Mouse (Mus musculus) G1E (cell line): Measurements from ENCODE around the gene Slc11a2. TPM values are rescaled to one million over a fixed set of nuclear protein-coding genes. Genes with fewer than 3 reads are reported as not detected.

Source experiments
- ATAC-seq: 2 replicates; pipeline ENCODE4 v1.8.0; 2016; ENCODE audit warnings: mild to moderate bottlenecking; ENCODE audit not compliant: insufficient number of reproducible peaks, poor library complexity, low FRiP score, severe bottlenecking; ENCODE audit errors: extremely low read depth
- DNase-seq: peaks from one replicate; pipeline ENCODE4 v3.0.0; 2012; ENCODE audit warnings: low spot score
- H3K27me3 ChIP-seq: 2 replicates; pipeline ENCODE4 v1.6.1; 2012; ENCODE audit warnings: mild to moderate bottlenecking, low read length, inconsistent platforms; ENCODE audit not compliant: insufficient read depth
- H3K36me3 ChIP-seq: replicated peaks from 2 replicates; pipeline ENCODE3; 2012; ENCODE audit warnings: mild to moderate bottlenecking, inconsistent platforms
- H3K4me1 ChIP-seq: 2 replicates; pipeline ENCODE4 v1.6.1; 2012; ENCODE audit warnings: low read depth, low read length, inconsistent platforms, mixed read lengths; ENCODE audit not compliant: insufficient read depth
- H3K4me3 ChIP-seq: 2 replicates; pipeline ENCODE4 v1.5.1; 2012; ENCODE audit warnings: low read depth, mild to moderate bottlenecking, inconsistent platforms, low read length, moderate library complexity, mixed read lengths
- H3K9me3 ChIP-seq: replicated peaks from 2 replicates; pipeline ENCODE4 v1.6.1; 2012; ENCODE audit warnings: inconsistent platforms
- CTCF ChIP-seq: IDR thresholded peaks from 2 replicates; pipeline ENCODE4 v1.5.1; 2012; ENCODE audit warnings: low read depth, low read length, inconsistent platforms, mixed read lengths
- GATA1 ChIP-seq: IDR thresholded peaks from 2 replicates; pipeline ENCODE4 v1.6.1; 2012; ENCODE audit warnings: borderline replicate concordance, low read length, inconsistent platforms, mixed read lengths
- GATA2 ChIP-seq: IDR thresholded peaks from 2 replicates; pipeline ENCODE4 v1.6.1; 2012; ENCODE audit warnings: low read depth, low read length, inconsistent platforms, borderline replicate concordance
- POLR2AphosphoS5 ChIP-seq: IDR thresholded peaks from 2 replicates; pipeline ENCODE4 v1.6.1; 2012; ENCODE audit warnings: low read depth, low read length, inconsistent platforms; ENCODE audit not compliant: insufficient replicate concordance
- TAL1 ChIP-seq: conservative IDR thresholded peaks from 2 replicates; pipeline ENCODE4 v1.6.1; 2012; ENCODE audit warnings: low read depth, low read length, inconsistent platforms, mixed read lengths
- polyA plus RNA-seq: library from polyadenylated mRNA; stranded (reverse); fragments of >175 nt; gene quantifications from 2 replicates; pipeline ENCODE4 v1.2.3, GENCODE M21; 2012
- total RNA-seq, 2 experiments: library from RNA; stranded (forward) in 1 of 2; stranded (reverse) in 1 of 2; fragments of 200-1000 nt in 1 of 2; fragments of >200 nt in 1 of 2; fragmentation: Nextera tagmentation in 1 of 2; gene quantifications; 2 replicates each; pipeline ENCODE4 v1.2.3; 2014 to 2017

Gene Slc11a2
- total and polyA plus RNA-seq, 3 experiments: 5.4 to 95.4 (median 34.6) TPM

GRCm38 (mm10) chr15:100411731-100412130 lies 13.1 kb downstream of the Slc11a2 start:
- Histone ChIP-seq H3K27me3 (no peaks in the 10 kb centered on the region), H3K36me3 (peaks cover 94% of the 10 kb centered on the region), H3K4me1 (peaks cover 87% of the 10 kb centered on the region), H3K9me3 (no peaks in the 10 kb centered on the region), H3K4me3 (no peak overlapping the region)
- no peak for TF ChIP-seq TAL1
- no peak for TF ChIP-seq POLR2AphosphoS5
- no peak for TF ChIP-seq GATA1
- TF ChIP-seq GATA2: no peak
- TF ChIP-seq CTCF: no peak
- ATAC-seq: no peak
- DNase-seq: no peak

- H3K36me3 ChIP-seq: peaks cover 94% of the 10 kb centered on the region
- peaks cover 87% of the 10 kb centered on the region for H3K4me1 ChIP-seq
- DNase-seq (no peak), ATAC-seq (no peak)
- H3K4me3 ChIP-seq: no peak overlapping the region
- no peak for TF ChIP-seq POLR2AphosphoS5
- TF ChIP-seq GATA2: no peak
- TF ChIP-seq GATA1: no peak
- TF ChIP-seq CTCF: no peak
- no peak for TF ChIP-seq TAL1
- H3K27me3 ChIP-seq: no peaks in the 10 kb centered on the region
- no peaks in the 10 kb centered on the region for H3K9me3 ChIP-seq
These were observed 13.8 kb downstream of the Slc11a2 start for GRCm38 (mm10) chr15:100410918-100411672.

- no peaks in the 10 kb centered on the region for H3K9me3 ChIP-seq
- H3K27me3 ChIP-seq: no peaks in the 10 kb centered on the region
- no peak overlapping the region for H3K4me3 ChIP-seq
- ATAC-seq (no peak), DNase-seq (no peak)
- H3K36me3 ChIP-seq: peaks cover 99% of the 10 kb centered on the region
- H3K4me1 ChIP-seq: peaks cover 88% of the 10 kb centered on the region
- no peak for TF ChIP-seq GATA2
- TF ChIP-seq TAL1: no peak
- TF ChIP-seq POLR2AphosphoS5: no peak
- no peak for TF ChIP-seq CTCF
- no peak for TF ChIP-seq GATA1
These were observed 18.8 kb downstream of the Slc11a2 start for GRCm38 (mm10) chr15:100406088-100406487.

- ATAC-seq (no peak), DNase-seq (no peak)
- TF ChIP-seq POLR2AphosphoS5 (no peak), GATA2 (no peak), CTCF (no peak), TAL1 (no peak), GATA1 (no peak)
- Histone ChIP-seq H3K9me3 (no peaks in the 10 kb centered on the region), H3K4me1 (peaks cover 95% of the 10 kb centered on the region), H3K36me3 (peaks cover 100% of the 10 kb centered on the region), H3K4me3 (peak overlapping the region; percentile 50; the same call in 1 of the 2 replicates), H3K27me3 (no peaks in the 10 kb centered on the region)
These were observed 21.4 kb downstream of the Slc11a2 start for GRCm38 (mm10) chr15:100403318-100404000.

- peaks cover 100% of the 10 kb centered on the region for H3K36me3 ChIP-seq
- H3K27me3 ChIP-seq: no peaks in the 10 kb centered on the region
- ATAC-seq: no peak
- TF ChIP-seq GATA1: no peak
- TF ChIP-seq CTCF: no peak
- TF ChIP-seq POLR2AphosphoS5: no peak
- TF ChIP-seq TAL1: no peak
- TF ChIP-seq GATA2: no peak
- peaks cover 93% of the 10 kb centered on the region for H3K4me1 ChIP-seq
- H3K4me3 ChIP-seq: peak overlapping the region; percentile 51; the same call in 1 of the 2 replicates
- no peaks in the 10 kb centered on the region for H3K9me3 ChIP-seq
- DNase-seq: no peak
These were observed 22.1 kb downstream of the Slc11a2 start for GRCm38 (mm10) chr15:100402798-100403197.

- no peaks in the 10 kb centered on the region for H3K27me3 ChIP-seq
- DNase-seq (no peak), ATAC-seq (peak; percentile 54; the same call in 1 of the 2 replicates)
- no peaks in the 10 kb centered on the region for H3K9me3 ChIP-seq
- peaks cover 94% of the 10 kb centered on the region for H3K4me1 ChIP-seq
- peak overlapping the region; percentile 33; the same call in 1 of the 2 replicates for H3K4me3 ChIP-seq
- H3K36me3 ChIP-seq: peaks cover 100% of the 10 kb centered on the region
- no peak for TF ChIP-seq CTCF
- no peak for TF ChIP-seq GATA1
- TF ChIP-seq POLR2AphosphoS5: no peak
- TF ChIP-seq GATA2: no peak
- TF ChIP-seq TAL1: no peak
These were observed 22.5 kb downstream of the Slc11a2 start for GRCm38 (mm10) chr15:100402347-100402746.
